Mouse (Mus musculus): ENCODE results near the gene Mical2. TPM values are rescaled to one million over a fixed set of nuclear protein-coding genes. Genes with fewer than 3 reads are reported as not detected.

Gene Mical2
- total and polyA plus RNA-seq, 3 experiments: not detected

GRCm38 (mm10) chr7:112283606-112284310 is 58.1 kb downstream of the Mical2 start:
- no peaks in the 10 kb centered on the region for H3K9me3 ChIP-seq (replicated peaks; ENCODE audit: insufficient read depth, low read length)
- H3K36me3 ChIP-seq (ENCODE audit: control insufficient read depth in 1 of 2, insufficient read depth in 2 of 2, low read length in 2 of 2): no peaks in the 10 kb centered on the region
- no peaks in the 10 kb centered on the region for H3K79me2 ChIP-seq (ENCODE audit: control insufficient read depth, insufficient read depth, low read length, poor library complexity)
- no peak overlapping the region for H3K4me3 ChIP-seq (ENCODE audit: control insufficient read depth in 1 of 2, insufficient read depth in 1 of 2, low read depth in 2 of 2, low read length in 2 of 2)
- no peak for DNase-seq (ENCODE audit: low read depth, low spot score)
- H3K4me1 ChIP-seq (ENCODE audit: control insufficient read depth in 1 of 2, insufficient read depth in 2 of 2, low read length in 2 of 2): no peaks in the 10 kb centered on the region
- H3K27ac ChIP-seq (ENCODE audit: control insufficient read depth, low read depth, low read length): no peak overlapping the region
- no peaks in the 10 kb centered on the region for H3K27me3 ChIP-seq (ENCODE audit: control insufficient read depth in 1 of 2, insufficient read depth in 2 of 2, low read length in 2 of 2)
- TF ChIP-seq BHLHE40 (IDR thresholded peaks at IDR 0.05; ENCODE audit: borderline replicate concordance, low read depth, low read length): no peak
- no peak for TF ChIP-seq ETS1 (IDR thresholded peaks at IDR 0.05; ENCODE audit: low read depth, low read length)
- no peak overlapping the region for H3K9ac ChIP-seq (ENCODE audit: control insufficient read depth, low read depth, low read length, poor library complexity, severe bottlenecking)

- Histone ChIP-seq H3K27me3 (ENCODE audit: control insufficient read depth in 1 of 2, insufficient read depth in 2 of 2, low read length in 2 of 2) (no peaks in the 10 kb centered on the region), H3K36me3 (ENCODE audit: control insufficient read depth in 1 of 2, insufficient read depth in 2 of 2, low read length in 2 of 2) (no peaks in the 10 kb centered on the region), H3K4me3 (ENCODE audit: control insufficient read depth in 1 of 2, insufficient read depth in 1 of 2, low read depth in 2 of 2, low read length in 2 of 2) (no peak overlapping the region), H3K79me2 (ENCODE audit: control insufficient read depth, insufficient read depth, low read length, poor library complexity) (no peaks in the 10 kb centered on the region), H3K9me3 (replicated peaks; ENCODE audit: insufficient read depth, low read length) (no peaks in the 10 kb centered on the region), H3K4me1 (ENCODE audit: control insufficient read depth in 1 of 2, insufficient read depth in 2 of 2, low read length in 2 of 2) (no peaks in the 10 kb centered on the region), H3K27ac (ENCODE audit: control insufficient read depth, low read depth, low read length) (no peak overlapping the region), H3K9ac (ENCODE audit: control insufficient read depth, low read depth, low read length, poor library complexity, severe bottlenecking) (no peak overlapping the region)
- DNase-seq (ENCODE audit: low read depth, low spot score): no peak
- no peak for TF ChIP-seq NELFE (IDR thresholded peaks at IDR 0.05; ENCODE audit: low read depth, low read length)
- TF ChIP-seq RAD21 (IDR thresholded peaks at IDR 0.05; ENCODE audit: low read depth, low read length): no peak
- TF ChIP-seq NRF1 (IDR thresholded peaks at IDR 0.05; ENCODE audit: insufficient read depth, low read depth, low read length, poor library complexity, severe bottlenecking): no peak
- TF ChIP-seq ELF1 (IDR thresholded peaks at IDR 0.05; ENCODE audit: low read depth, low read length): no peak
- TF ChIP-seq ZKSCAN1 (IDR thresholded peaks at IDR 0.05; ENCODE audit: low read depth, low read length): no peak
These were observed 59.9 kb downstream of the Mical2 start for GRCm38 (mm10) chr7:112285573-112285972.

DNA sequence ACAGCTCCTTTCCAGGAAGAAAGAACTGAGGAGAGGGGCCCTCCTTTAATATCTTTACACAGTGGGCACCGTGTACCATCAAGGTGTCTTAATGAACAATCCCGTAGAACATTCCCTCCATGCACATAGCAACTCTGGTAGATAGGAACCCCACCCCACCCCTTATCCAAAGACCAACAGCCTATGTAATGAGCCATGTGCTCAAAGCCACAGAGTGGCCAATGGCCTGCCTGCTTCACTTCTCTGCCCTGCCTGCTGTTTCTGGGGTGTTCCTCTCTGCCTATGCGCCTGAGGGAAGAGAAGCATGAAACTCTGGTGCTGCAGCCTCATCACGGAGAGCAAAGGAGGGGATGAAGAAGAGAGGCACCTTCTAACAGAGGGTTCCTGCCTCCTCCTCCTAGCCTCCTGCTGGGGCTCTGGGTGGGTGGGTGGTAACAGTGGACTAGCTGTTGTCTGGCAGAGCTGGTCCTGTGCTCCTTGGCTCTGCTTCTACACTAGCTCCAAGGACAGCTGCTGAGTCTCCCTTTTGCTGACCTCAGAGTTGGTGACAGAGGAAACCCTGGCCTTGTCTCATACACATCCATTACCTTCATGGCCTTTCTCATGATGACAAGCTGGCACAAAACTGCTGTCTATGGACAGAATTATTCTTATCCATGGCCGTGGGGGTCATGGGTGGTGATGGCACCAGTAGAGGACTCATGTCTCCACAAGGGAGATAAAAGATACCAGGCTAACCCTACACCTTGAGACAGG is 62.9 kb downstream of the Mical2 start:
- DNase-seq (ENCODE audit: low read depth, low spot score): no peak
- Histone ChIP-seq H3K27me3 (ENCODE audit: control insufficient read depth in 1 of 2, insufficient read depth in 2 of 2, low read length in 2 of 2) (no peaks in the 10 kb centered on the region), H3K4me3 (ENCODE audit: control insufficient read depth in 1 of 2, insufficient read depth in 1 of 2, low read depth in 2 of 2, low read length in 2 of 2) (no peak overlapping the region), H3K36me3 (ENCODE audit: control insufficient read depth in 1 of 2, insufficient read depth in 2 of 2, low read length in 2 of 2) (no peaks in the 10 kb centered on the region), H3K27ac (ENCODE audit: control insufficient read depth, low read depth, low read length) (no peak overlapping the region), H3K79me2 (ENCODE audit: control insufficient read depth, insufficient read depth, low read length, poor library complexity) (no peaks in the 10 kb centered on the region), H3K4me1 (ENCODE audit: control insufficient read depth in 1 of 2, insufficient read depth in 2 of 2, low read length in 2 of 2) (no peaks in the 10 kb centered on the region), H3K9ac (ENCODE audit: control insufficient read depth, low read depth, low read length, poor library complexity, severe bottlenecking) (no peak overlapping the region), H3K9me3 (replicated peaks; ENCODE audit: insufficient read depth, low read length) (no peaks in the 10 kb centered on the region)
- TF ChIP-seq ZNF384 (IDR thresholded peaks at IDR 0.05; ENCODE audit: low read depth, low read length) (no peak), MXI1 (IDR thresholded peaks at IDR 0.05; ENCODE audit: low read depth, low read length) (no peak), GATA1 (IDR thresholded peaks at IDR 0.05; ENCODE audit: low read depth, low read length) (no peak), SMC3 (IDR thresholded peaks at IDR 0.05; ENCODE audit: low read depth, low read length) (no peak), MYB (IDR thresholded peaks at IDR 0.05; ENCODE audit: low read depth, low read length) (no peak), ETS1 (IDR thresholded peaks at IDR 0.05; ENCODE audit: low read depth, low read length) (no peak), POLR2A (IDR thresholded peaks at IDR 0.05; ENCODE audit: control insufficient read depth in 1 of 2, insufficient read depth in 1 of 2, low read depth in 1 of 2, low read length in 2 of 2, poor library complexity in 1 of 2) (no peak), USF1 (IDR thresholded peaks at IDR 0.05; ENCODE audit: low read depth, low read length) (no peak), KAT2A (conservative IDR thresholded peaks at IDR 0.05; ENCODE audit: low read depth, low read length) (no peak), GABPA (IDR thresholded peaks at IDR 0.05; ENCODE audit: low read depth, low read length) (no peak), MEF2A (IDR thresholded peaks at IDR 0.05; ENCODE audit: extremely low read depth, insufficient replicate concordance, low read depth, low read length, poor library complexity, severe bottlenecking) (no peak)
